ENCODE assay signal across 11 mouse cellular contexts in genomic region chr6:38900073-38900472, GRCm38 (mm10). TPM values are rescaled to one million over a fixed set of nuclear protein-coding genes. Genes with fewer than 3 reads are reported as not detected.
A peak's percentile ranks its signal among the peaks of the same experiment; 100 is the strongest.
DNase-seq lines count a peak whose midpoint lies in the region; ATAC-seq and TF ChIP-seq lines count a peak whose summit lies in the region.
"Had no signal": no experiment of that assay in that cellular context is flagged by ENCODE, and none has a peak within 500 bp of the region (broad histone marks: within the 10 kb centered on the region; RNA-seq: fewer than 3 reads in every experiment).

No protein-coding gene starts in this region.

- H3K4me3 ChIP-seq in CH12.LX (replicated peaks in 1 of 3; ENCODE audit: low read depth in 2 of 3, low read length in 2 of 3, poor library complexity in 1 of 3) (no peak overlapping the region), MEL (ENCODE audit: control insufficient read depth in 1 of 2, insufficient read depth in 1 of 2, low read depth in 2 of 2, low read length in 2 of 2) (peak overlapping the region; percentile 46 to 64), macrophage (ENCODE audit: inconsistent target) (no peak overlapping the region; the same call in 1 of the 2 replicates)
- H3K4me3 ChIP-seq in intestine, embryonic 15.5 days (replicated peaks) = no peak overlapping the region
- H3K4me3 ChIP-seq: forebrain, embryonic 10.5 days; gastrocnemius, adult 2 months had no signal

- H3K9me3 ChIP-seq in CH12.LX (replicated peaks; ENCODE audit: low read length) (no peaks in the 10 kb centered on the region), MEL (replicated peaks; ENCODE audit: insufficient read depth, low read length) (no peaks in the 10 kb centered on the region)
- no peaks in the 10 kb centered on the region for H3K9me3 ChIP-seq in intestine, embryonic 15.5 days
- H3K9me3 ChIP-seq: forebrain, embryonic 10.5 days had no signal

- H3K27me3 ChIP-seq in CH12.LX (replicated peaks) (no peaks in the 10 kb centered on the region), MEL (ENCODE audit: control insufficient read depth in 1 of 2, insufficient read depth in 2 of 2, low read length in 2 of 2) (no peaks in the 10 kb centered on the region)
- no peaks in the 10 kb centered on the region for H3K27me3 ChIP-seq in intestine, embryonic 15.5 days (replicated peaks)

- DNase-seq in CH12.LX (ENCODE audit: extremely low read depth) = peak; percentile 43
- DNase-seq in MEL (ENCODE audit: low read depth, low spot score) = peak; percentile 95
- DNase-seq in layer of hippocampus, adult 9-10 months (ENCODE audit: low spot score) = no peak
- DNase-seq in cerebellum, adult 11 months = no peak
- DNase-seq in cerebellum, adult 11-12 months = no peak
- DNase-seq: gastrocnemius, adult 2 months; right cerebral cortex, postnatal 4 days; thymus, adult 2 months had no signal

- peak; percentile 62 for ATAC-seq in intestine, embryonic 15.5 days

- TF ChIP-seq EP300 in CH12.LX (IDR thresholded peaks at IDR 0.05; ENCODE audit: low read length) (0 out of 2 replicates have a peak, but pooled peaks have one; percentile 30), MEL (IDR thresholded peaks at IDR 0.05; ENCODE audit: low read depth in 1 of 2, low read length in 2 of 2) (peak; percentile 93 to 96)

- TF ChIP-seq RAD21 in CH12.LX (IDR thresholded peaks at IDR 0.05; ENCODE audit: low read depth, low read length) (no peak), MEL (IDR thresholded peaks at IDR 0.05; ENCODE audit: low read depth, low read length) (no peak)

- H3K79me2 ChIP-seq in CH12.LX (replicated peaks; ENCODE audit: control insufficient read depth, extremely low read depth, insufficient read depth, poor library complexity, severe bottlenecking) = no peaks in the 10 kb centered on the region
- no peaks in the 10 kb centered on the region for H3K79me2 ChIP-seq in MEL (ENCODE audit: control insufficient read depth, insufficient read depth, low read length, poor library complexity)
- no peaks in the 10 kb centered on the region for H3K79me2 ChIP-seq in macrophage (ENCODE audit: inconsistent target)

- WGBS in intestine, embryonic 15.5 days = 78% methylated on average over 4 of the region's 4 CpGs
- WGBS in macrophage (ENCODE audit: missing documents) = 3% methylated on average over 4 of the region's 4 CpGs

- no peak overlapping the region for H3K9ac ChIP-seq in CH12.LX (ENCODE audit: insufficient read depth, low read depth)
- H3K9ac ChIP-seq in MEL (ENCODE audit: control insufficient read depth, low read depth, low read length, poor library complexity, severe bottlenecking) = peak overlapping the region; percentile 48
- no peak overlapping the region for H3K9ac ChIP-seq in intestine, embryonic 15.5 days

- H3K36me3 ChIP-seq in CH12.LX (replicated peaks in 1 of 2; ENCODE audit: control insufficient read depth in 1 of 2, insufficient read depth in 1 of 2, low read length in 1 of 2) (no peaks in the 10 kb centered on the region), MEL (ENCODE audit: control insufficient read depth in 1 of 2, insufficient read depth in 2 of 2, low read length in 2 of 2) (peaks cover 0 to 34% of the 10 kb centered on the region in 2 experiments; a peak in 2 of 4 replicates), macrophage (ENCODE audit: inconsistent target) (no peaks in the 10 kb centered on the region)
- no peaks in the 10 kb centered on the region for H3K36me3 ChIP-seq in intestine, embryonic 15.5 days
- H3K36me3 ChIP-seq: forebrain, embryonic 10.5 days had no signal

- no peak for TF ChIP-seq POLR2A in CH12.LX (IDR thresholded peaks at IDR 0.05; ENCODE audit: low read depth, low read length)
- TF ChIP-seq POLR2A in MEL (IDR thresholded peaks at IDR 0.05; ENCODE audit: control insufficient read depth in 1 of 2, insufficient read depth in 1 of 2, low read depth in 1 of 2, low read length in 2 of 2, poor library complexity in 1 of 2) = no peak

- H3K4me2 ChIP-seq in CH12.LX (ENCODE audit: insufficient read depth, low read depth, poor library complexity, severe bottlenecking) = peak overlapping the region; percentile 61
- H3K4me2 ChIP-seq in intestine, embryonic 15.5 days (replicated peaks) = 0 out of 2 replicates have a peak overlapping the region, but pooled peaks have one; percentile 13

- dilution Hi-C loops in CH12.LX (cut with MboI; ENCODE audit: extremely low pct_ligation_motif_present, extremely low pct_unique_long_range_greater_than_20kb, low sequenced_read_pairs) = no loop called here

- in situ Hi-C loops in CH12.LX (cut with MboI; ENCODE audit: low pct_ligation_motif_present, low pct_unique_long_range_greater_than_20kb, low sequenced_read_pairs) = loop anchor here (5.0 to 10.0 kb wide), 2 partner anchors 158 to 255 kb away; no protein-coding TSS in a partner anchor

- TF ChIP-seq CTCF in CH12.LX (conservative IDR thresholded peaks at IDR 0.05 in 1 of 2, IDR thresholded peaks at IDR 0.05 in 1 of 2; ENCODE audit: low read depth in 2 of 2, low read length in 2 of 2) (no peak), MEL (IDR thresholded peaks at IDR 0.05 in 2 of 3, conservative IDR thresholded peaks at IDR 0.05 in 1 of 3; ENCODE audit: control insufficient read depth in 1 of 3, insufficient read depth in 1 of 3, low read depth in 2 of 3, low read length in 3 of 3, poor library complexity in 1 of 3, severe bottlenecking in 1 of 3) (no peak)

- H3K4me1 ChIP-seq in CH12.LX (ENCODE audit: control insufficient read depth in 1 of 2, insufficient read depth in 2 of 2) (peaks cover 8 to 32% of the 10 kb centered on the region in 2 experiments), MEL (ENCODE audit: control insufficient read depth in 1 of 2, insufficient read depth in 2 of 2, low read length in 2 of 2) (peaks cover 18 to 48% of the 10 kb centered on the region in 2 experiments)
- H3K4me1 ChIP-seq in intestine, embryonic 15.5 days (replicated peaks) = peaks cover 9% of the 10 kb centered on the region; the same call in 1 of the 2 replicates

- H3K27ac ChIP-seq in CH12.LX (ENCODE audit: insufficient read depth, low read depth) = no peak overlapping the region
- H3K27ac ChIP-seq in MEL (ENCODE audit: control insufficient read depth, low read depth, low read length) = peak overlapping the region; percentile 90
- peak overlapping the region; percentile 38; the same call in 1 of the 2 replicates for H3K27ac ChIP-seq in intestine, embryonic 15.5 days
- peak overlapping the region; percentile 80 for H3K27ac ChIP-seq in macrophage
- H3K27ac ChIP-seq: gastrocnemius, adult 2 months had no signal

TF ChIP-seq in CH12.LX, 34 proteins besides CTCF, POLR2A, EP300 and RAD21 (continues in another document):
- TF ChIP-seq RCOR1 (conservative IDR thresholded peaks at IDR 0.05; ENCODE audit: low read depth, low read length) = no peak
- TF ChIP-seq CHD2 (IDR thresholded peaks at IDR 0.05; ENCODE audit: low read length) = no peak
- no peak for TF ChIP-seq ZMIZ1 (IDR thresholded peaks at IDR 0.05; ENCODE audit: low read depth, low read length)
- TF ChIP-seq GABPA (IDR thresholded peaks at IDR 0.05; ENCODE audit: insufficient replicate concordance, low read depth, low read length) = no peak
- TF ChIP-seq JUN (IDR thresholded peaks at IDR 0.05; ENCODE audit: insufficient read depth, low read depth, low read length) = no peak
- TF ChIP-seq SMC3 (IDR thresholded peaks at IDR 0.05; ENCODE audit: low read depth, low read length) = no peak
- TF ChIP-seq JUND (conservative IDR thresholded peaks at IDR 0.05; ENCODE audit: low read depth, low read length) = no peak
- no peak for TF ChIP-seq CHD1 (IDR thresholded peaks at IDR 0.05; ENCODE audit: low read depth, low read length)

TF ChIP-seq in MEL, 35 proteins besides CTCF, POLR2A, EP300 and RAD21 (continues in another document):
- TF ChIP-seq UBTF (IDR thresholded peaks at IDR 0.05; ENCODE audit: borderline replicate concordance, insufficient read depth, low read depth, low read length) = no peak
- TF ChIP-seq NRF1 (IDR thresholded peaks at IDR 0.05; ENCODE audit: insufficient read depth, low read depth, low read length, poor library complexity, severe bottlenecking) = no peak
- TF ChIP-seq SMC3 (IDR thresholded peaks at IDR 0.05; ENCODE audit: low read depth, low read length) = no peak
- TF ChIP-seq ZNF384 (IDR thresholded peaks at IDR 0.05; ENCODE audit: low read depth, low read length) = no peak
- TF ChIP-seq SIN3A (IDR thresholded peaks at IDR 0.05; ENCODE audit: low read length) = peak; percentile 88
- TF ChIP-seq BHLHE40 (IDR thresholded peaks at IDR 0.05; ENCODE audit: borderline replicate concordance, low read depth, low read length) = no peak
- no peak for TF ChIP-seq CHD1 (IDR thresholded peaks at IDR 0.05; ENCODE audit: low read depth, low read length)
- peak; percentile 96 for TF ChIP-seq MXI1 (IDR thresholded peaks at IDR 0.05; ENCODE audit: low read depth, low read length)
- peak; percentile 68 for TF ChIP-seq MAX (IDR thresholded peaks at IDR 0.05; ENCODE audit: low read length)

RNA-seq across cellular contexts. Expression of gene Hipk2, which starts 24.1 kb away (rescaled TPM):
- total RNA-seq in CH12.LX (2012; rRNA removed) (1.8 and 2.6 TPM in 2 replicates), CH12.LX (2014; rRNA removed) (1.6 and 1.8 TPM in 2 replicates), MEL (2012; rRNA removed) (3.9 and 4.3 TPM in 2 replicates)
- polyA plus RNA-seq in CH12.LX (2012; ENCODE audit: insufficient read length, low read depth) (4.2 and 5.3 TPM in 2 replicates), MEL (2012; ENCODE audit: insufficient read depth in 1 of 2, insufficient read length in 2 of 2, low read depth in 1 of 2, low replicate concordance in 2 of 2, missing spikeins in 1 of 2) (10 to 100 TPM; 14.1 to 85.1 TPM), macrophage (2018) (20.7 to 41.4 TPM (median 22.0 TPM) in 3 replicates)
- 20.2 and 23.3 TPM in 2 replicates for polyA plus RNA-seq in intestine, embryonic 15.5 days (2015; fragmentation: Nextera tagmentation; extraction: Ambion mirVana)
- total RNA-seq in macrophage (2018; cell fraction: chromatin; rRNA removed) = 100 to 1,000 TPM in 21 of 26 experiments, 10 to 100 TPM in 5; 32.1 to 275 (median 156) TPM
- total RNA-seq in macrophage (2018; cell fraction: cytosol; rRNA removed) = 10 to 100 TPM; 30.3 to 91.8 (median 55.4) TPM
- 100 to 1,000 TPM in 10 of 26 experiments, 10 to 100 TPM in 16; 27.9 to 224 (median 89.0) TPM for total RNA-seq in macrophage (2018; cell fraction: nucleus; rRNA removed)

RNA-seq across cellular contexts. Expression of gene Tbxas1, which starts 24.9 kb away (rescaled TPM):
- total RNA-seq in CH12.LX (2012; rRNA removed) = not detected in 2 replicates
- not detected in 2 replicates for total RNA-seq in CH12.LX (2014; rRNA removed)
- polyA plus RNA-seq in CH12.LX (2012; ENCODE audit: insufficient read length, low read depth) = not detected in 2 replicates
- total RNA-seq in MEL (2012; rRNA removed) = 0.54 and 0.65 TPM in 2 replicates
- 1 to 10 TPM in 1 of 2 experiments, not detected in 1; 2.7 TPM for polyA plus RNA-seq in MEL (2012; ENCODE audit: insufficient read depth in 1 of 2, insufficient read length in 2 of 2, low read depth in 1 of 2, low replicate concordance in 2 of 2, missing spikeins in 1 of 2)
- polyA plus RNA-seq in intestine, embryonic 15.5 days (2015; fragmentation: Nextera tagmentation; extraction: Ambion mirVana) = 3.4 and 4.0 TPM in 2 replicates
- total RNA-seq in macrophage (2018; cell fraction: chromatin; rRNA removed) = 100 to 1,000 TPM in 23 of 26 experiments, 10 to 100 TPM in 3; 30.0 to 470 (median 360) TPM
- 100 to 1,000 TPM in 8 of 26 experiments, 10 to 100 TPM in 18; 51.7 to 138 (median 88.8) TPM for total RNA-seq in macrophage (2018; cell fraction: cytosol; rRNA removed)
- 100 to 1,000 TPM in 21 of 26 experiments, 10 to 100 TPM in 5; 43.6 to 394 (median 207) TPM for total RNA-seq in macrophage (2018; cell fraction: nucleus; rRNA removed)
- 131 to 194 TPM (median 144 TPM) in 3 replicates for polyA plus RNA-seq in macrophage (2018)

Comparison
In these comparisons a context has a peak if more than half of its experiments do, and no peak if none do; other contexts are left out.
1. DNase-seq: peak in CH12.LX (single experiment) and MEL (single experiment); none in layer of hippocampus, adult 9-10 months (single experiment), cerebellum, adult 11 months (single experiment) and cerebellum, adult 11-12 months (single experiment).
2. H3K4me3 ChIP-seq: peak in MEL (2 of 2); none in CH12.LX (0 of 3), intestine, embryonic 15.5 days (single experiment) and macrophage (single experiment).
3. RNA of gene Tbxas1, which starts 24.9 kb away (polyA plus RNA-seq): 131 to 194 TPM in macrophage; 3.4 to 4.0 TPM in intestine, embryonic 15.5 days, 2.7 TPM in MEL and not detected in CH12.LX; every median in the first group is over 10 times any median in the second.
4. Of the 35 proteins assayed by ChIP-seq in both MEL and CH12.LX: peak only in MEL: ELF1, ETS1, GABPA, JUND, MAFK, MAX and 6 more; only in CH12.LX: none; in both: EP300; in neither: 22.